Mouse (Mus musculus) forebrain, embryonic 15.5 days (tissue): ENCODE results near the gene Hoxb1. TPM values are rescaled to one million over a fixed set of nuclear protein-coding genes. Genes with fewer than 3 reads are reported as not detected.

ENCODE experiments used
- ATAC-seq: fragments of 200-750 bp; cut with Nextera tagmentation; replicated peaks from 2 replicates; pipeline ENCODE4 v1.8.0; 2017; ENCODE audit warnings: mild to moderate bottlenecking, moderate TSS enrichment, moderate library complexity
- H3K27ac ChIP-seq: fragments of 300-500 bp; sonication (generic); replicated peaks from 2 replicates; pipeline ENCODE4 v1.5.1; 2015; ENCODE audit warnings: mild to moderate bottlenecking, inconsistent platforms
- H3K27me3 ChIP-seq: fragments of 300-500 bp; sonication (generic); 2 replicates; pipeline ENCODE4 v1.6.1; 2015; ENCODE audit warnings: inconsistent platforms
- H3K36me3 ChIP-seq: fragments of 300-500 bp; sonication (generic); 2 replicates; pipeline ENCODE4 v1.6.1; 2015; ENCODE audit warnings: mild to moderate bottlenecking, inconsistent platforms
- H3K4me1 ChIP-seq: fragments of 300-500 bp; sonication (generic); 2 replicates; pipeline ENCODE4 v1.6.1; 2015; ENCODE audit warnings: inconsistent platforms
- H3K4me2 ChIP-seq: fragments of 300-500 bp; sonication (generic); replicated peaks from 2 replicates; pipeline ENCODE4 v1.6.1; 2015; ENCODE audit warnings: mild to moderate bottlenecking, inconsistent platforms
- H3K4me3 ChIP-seq: fragments of 300-500 bp; sonication (generic); 2 replicates; pipeline ENCODE4 v1.5.1; 2015; ENCODE audit warnings: mild to moderate bottlenecking, inconsistent platforms
- H3K9ac ChIP-seq: fragments of 300-500 bp; sonication (generic); replicated peaks from 2 replicates; pipeline ENCODE4 v1.6.1; 2015; ENCODE audit warnings: mild to moderate bottlenecking, inconsistent platforms
- H3K9me3 ChIP-seq: fragments of 300-500 bp; sonication (generic); 2 replicates; pipeline ENCODE4 v1.6.1; 2016; ENCODE audit warnings: inconsistent platforms
- WGBS: fragments of 180-500 bp; shearing (Covaris S2); methylation state at CpG from one replicate; pipeline ENCODE4 v1.1.7; 2015; ENCODE audit warnings: mixed read lengths; 5-methylcytosine and 5-hydroxymethylcytosine counted together
- microRNA counts: library from miRNA; unstranded; fragments of <30 nt; microRNA quantifications from one replicate; lab custom pipeline; 2016
- microRNA-seq: library from miRNA; unstranded; fragments of <30 nt; microRNA quantifications from one replicate; pipeline ENCODE4, GENCODE M21; 2016
- polyA plus RNA-seq: library from polyadenylated mRNA; unstranded; fragments of >200 nt; fragmentation: Nextera tagmentation; extraction: Ambion mirVana; gene quantifications from 2 replicates; pipeline ENCODE4 v1.2.1, GENCODE M21; 2015

Gene Hoxb1
- polyA plus RNA-seq, 1 experiment from 2014 or later, result not detected

DNA sequence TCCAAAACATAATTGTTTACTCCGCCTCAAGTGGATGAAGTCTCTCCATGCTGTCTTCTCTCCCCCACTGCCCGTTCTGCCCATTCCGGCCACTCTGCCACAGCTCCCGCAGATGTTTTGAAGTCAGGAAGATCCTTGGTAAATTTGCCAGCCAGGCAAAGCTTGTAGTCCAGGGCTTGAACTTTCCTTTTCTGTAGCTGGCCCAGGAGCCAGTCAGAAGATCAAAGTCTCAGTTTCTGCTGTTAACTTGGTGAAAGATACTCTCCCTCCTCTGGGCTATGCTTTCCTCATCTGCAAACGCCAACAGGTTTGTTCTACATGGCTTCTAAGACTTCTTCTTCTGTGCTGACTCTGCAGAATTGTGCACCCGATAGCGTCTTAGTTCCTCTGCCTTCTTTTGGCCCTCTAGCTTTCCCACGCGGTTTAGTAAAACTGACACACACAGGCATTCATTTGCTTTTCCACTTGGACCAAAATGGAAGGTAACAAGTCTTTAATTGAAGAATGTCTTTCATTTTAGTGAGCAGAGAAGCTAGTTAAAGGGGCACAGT, 47.5 kb downstream of the Hoxb1 start:
- Histone ChIP-seq H3K27ac (no peak overlapping the region), H3K4me3 (no peak overlapping the region), H3K9me3 (no peaks in the 10 kb centered on the region), H3K27me3 (no peaks in the 10 kb centered on the region; the same call in 1 of the 2 replicates), H3K36me3 (no peaks in the 10 kb centered on the region), H3K4me2 (no peak overlapping the region), H3K4me1 (peaks cover under 1% of the 10 kb centered on the region; the same call in 1 of the 2 replicates), H3K9ac (no peak overlapping the region)
- ATAC-seq, result no peak
- WGBS, result 89% methylated on average over 9 of the region's 9 CpGs

GRCm38 (mm10) chr11:96413527-96413926, 48.0 kb downstream of the Hoxb1 start:
- 59% methylated on average over 8 of the region's 8 CpGs for WGBS
- H3K4me3 ChIP-seq, result no peak overlapping the region
- no peaks in the 10 kb centered on the region for H3K36me3 ChIP-seq
- no peaks in the 10 kb centered on the region; the same call in 1 of the 2 replicates for H3K27me3 ChIP-seq
- H3K9me3 ChIP-seq, result no peaks in the 10 kb centered on the region
- H3K4me1 ChIP-seq, result no peaks in the 10 kb centered on the region
- no peak overlapping the region for H3K27ac ChIP-seq
- H3K4me2 ChIP-seq, result no peak overlapping the region
- H3K9ac ChIP-seq, result no peak overlapping the region
- ATAC-seq, result no peak

DNA sequence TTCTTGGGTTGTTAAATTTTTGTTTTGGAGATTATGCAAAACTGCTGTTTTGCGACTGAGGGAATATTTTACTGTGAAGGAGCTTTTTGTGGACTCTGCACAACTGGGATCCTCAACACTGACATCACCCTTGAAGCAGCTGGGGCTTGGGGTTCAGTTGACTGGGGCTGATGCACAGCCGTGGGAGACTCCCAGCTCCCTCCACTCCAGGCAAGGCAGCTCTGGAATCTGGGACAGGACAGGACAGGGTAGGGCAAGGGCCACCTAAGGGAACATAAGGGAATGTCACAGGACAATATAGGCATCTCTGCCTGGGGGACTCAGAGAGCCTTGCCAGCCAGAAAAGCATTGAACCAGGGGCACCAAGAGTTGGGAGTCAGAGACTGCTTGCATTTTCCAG, 48.5 kb downstream of the Hoxb1 start:
- Histone ChIP-seq H3K9ac (no peak overlapping the region), H3K27me3 (no peaks in the 10 kb centered on the region; the same call in 1 of the 2 replicates), H3K4me2 (no peak overlapping the region), H3K4me3 (no peak overlapping the region), H3K27ac (no peak overlapping the region), H3K36me3 (no peaks in the 10 kb centered on the region), H3K4me1 (no peaks in the 10 kb centered on the region), H3K9me3 (no peaks in the 10 kb centered on the region)
- no peak for ATAC-seq
- WGBS, result 71% methylated on average over 2 of the region's 2 CpGs

MicroRNAs encoded within 50 kb of the gene (microRNA counts, 519-probe panel; counts per million panel counts)
- microRNA mmu-miR-10a (lab: Ali Mortazavi, UCI), result 2,412 counts per million, percentile 49 among the panel's probes with 10 or more counts

Small RNA genes lying within 50 kb of the gene (microRNA-seq; reads per million reads assigned to microRNA genes)
- gene Mir10a, result 255 reads per million, percentile 66 among the genes with 10 or more reads in this experiment

Other genes starting within 250 kb of the Hoxb1 start
- gene Ttll6, start 232.0 kb upstream of the Hoxb1 start, polyA plus RNA-seq, result 0.18 and 0.25 TPM in 2 replicates
- gene Hoxb13, start 171.4 kb upstream of the Hoxb1 start, polyA plus RNA-seq, result not detected in 2 replicates
- gene Hoxb9, start 94.3 kb upstream of the Hoxb1 start, polyA plus RNA-seq, result not detected in 2 replicates
- not detected in 2 replicates for gene Hoxb8, start 83.8 kb upstream of the Hoxb1 start, polyA plus RNA-seq
- not detected in 2 replicates for gene Hoxb7, start 79.1 kb upstream of the Hoxb1 start, polyA plus RNA-seq
- not detected in 2 replicates for gene Hoxb6, start 73.3 kb upstream of the Hoxb1 start, polyA plus RNA-seq
- not detected in 2 replicates for gene Hoxb5, start 62.4 kb upstream of the Hoxb1 start, polyA plus RNA-seq
- gene Hoxb4, start 47.5 kb upstream of the Hoxb1 start, polyA plus RNA-seq, result not detected in 2 replicates
- not detected in 2 replicates for gene Hoxb3, start 42.4 kb upstream of the Hoxb1 start, polyA plus RNA-seq
- gene Hoxb2, start 15.2 kb upstream of the Hoxb1 start, polyA plus RNA-seq, result not detected in 2 replicates
- gene Skap1, start 98.8 kb downstream of the Hoxb1 start, polyA plus RNA-seq, result 2.7 and 2.8 TPM in 2 replicates